Mouse (Mus musculus) frontal cortex, postnatal 10 days (tissue): ENCODE measurements at regions not wholly inside any gene's neighbourhood (a gene's known extent, or its start where the extent isn't known, plus 50 kb on each side); places are given as distances from the start of the nearest gene placed in this dataset.
A peak's percentile ranks its signal among the peaks of the same experiment; 100 is the strongest.

Experiments used
- DNase-seq, 2 experiments: peaks; one replicate each; pipeline ENCODE4 v3.0.0; 2022; ENCODE audit warnings: low spot score in 2 of 2, mixed read lengths in 1 of 2

DNA sequence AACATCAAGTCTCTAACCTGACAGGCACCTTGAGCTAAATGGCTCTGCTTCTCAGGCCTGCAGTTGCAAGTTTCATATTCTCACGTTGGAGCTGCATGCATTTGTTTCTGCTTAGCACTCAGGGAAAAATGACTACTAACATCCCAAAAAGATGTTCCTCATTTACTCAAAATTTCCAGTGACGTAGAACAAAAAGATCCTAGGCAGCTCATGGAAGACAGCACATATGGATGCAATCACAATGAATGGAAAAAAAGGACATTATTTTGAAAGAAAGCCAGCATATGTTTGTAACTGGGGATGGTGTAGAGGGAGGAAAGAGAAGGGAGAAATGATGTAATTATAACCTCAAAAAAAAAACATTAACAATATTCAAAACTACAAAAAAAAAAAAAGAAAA lies 751.2 kb upstream of the Fbxo33 start:
- no peak for DNase-seq

DNA sequence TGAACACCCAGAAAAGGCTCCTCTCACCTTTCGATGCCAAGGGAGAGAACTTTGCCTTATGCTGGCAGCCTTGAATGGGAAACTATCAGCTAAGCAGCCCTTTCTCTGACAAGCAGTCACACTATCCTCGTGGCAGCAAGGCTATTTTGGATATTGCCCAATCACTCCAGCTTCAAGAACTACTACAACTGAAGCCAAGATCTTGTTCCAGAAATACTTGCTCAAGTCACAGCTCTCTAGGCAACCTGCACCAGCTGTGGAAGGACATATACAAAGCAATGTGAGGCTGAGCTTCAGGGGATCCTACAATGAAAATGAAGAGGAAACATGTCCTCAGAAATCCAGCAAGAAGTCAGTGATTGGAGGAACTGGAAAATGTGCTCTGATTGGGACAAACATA lies 750.4 kb upstream of the Fbxo33 start:
- DNase-seq = no peak

DNA sequence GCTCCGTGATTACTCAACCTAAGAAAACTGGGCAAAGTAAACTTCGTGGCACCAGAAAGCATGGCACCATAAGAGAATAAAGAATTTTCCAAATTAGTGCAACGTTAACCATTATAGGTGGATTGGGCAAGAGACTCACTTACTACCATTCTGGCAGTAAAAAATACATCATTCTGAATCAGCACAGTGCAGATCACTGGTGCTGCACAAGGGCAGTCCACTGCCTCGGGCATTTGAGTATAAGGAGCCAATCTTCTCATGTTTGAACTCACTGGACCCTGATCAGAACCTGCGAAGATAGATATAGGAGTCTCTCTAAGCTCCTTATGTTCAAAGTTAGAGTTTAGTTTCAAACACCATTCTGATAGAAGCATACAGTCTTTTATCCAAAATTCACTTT lies 747.7 kb upstream of the Fbxo33 start:
- no peak for DNase-seq

DNA sequence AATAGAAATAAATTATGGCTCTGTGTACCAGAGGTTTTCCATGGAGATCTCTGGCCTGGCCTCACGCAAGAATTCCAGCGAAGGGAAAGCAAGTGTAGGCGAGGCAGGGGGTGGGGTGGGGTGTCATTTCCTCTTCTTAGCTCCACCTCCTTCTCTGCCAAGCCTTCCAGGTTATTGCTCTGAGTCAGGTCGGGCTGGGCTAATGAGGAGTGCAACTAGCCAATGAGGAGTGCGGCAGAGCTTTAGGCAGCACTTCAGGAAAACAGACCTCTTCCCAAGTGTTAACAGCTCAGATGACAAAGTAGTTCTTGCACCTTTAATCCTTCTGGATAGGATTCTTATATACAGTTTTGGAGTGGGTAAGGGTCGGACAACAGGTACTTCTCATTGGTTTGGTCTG lies 741.6 kb upstream of the Fbxo33 start:
- no peak for DNase-seq

DNA sequence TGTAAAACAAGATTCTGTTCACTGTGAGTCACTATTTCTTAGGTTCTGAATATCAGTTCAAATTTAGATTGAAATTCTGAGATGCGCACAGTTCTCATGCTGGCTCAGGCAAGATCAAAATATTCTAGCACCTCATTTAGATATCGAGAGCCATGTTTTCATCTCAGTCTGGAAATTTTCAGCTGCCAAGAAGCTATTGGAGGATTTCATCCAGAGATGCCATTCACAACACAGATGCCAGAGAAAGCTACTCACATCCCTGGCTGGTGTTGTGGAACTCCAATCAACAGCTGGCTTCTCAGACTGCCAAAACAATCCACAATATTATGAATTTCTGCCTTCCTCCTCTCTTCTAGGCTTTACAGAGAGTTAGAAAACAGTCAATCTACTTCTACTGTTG lies 712.9 kb upstream of the Fbxo33 start:
- DNase-seq = peak; percentile 12

DNA sequence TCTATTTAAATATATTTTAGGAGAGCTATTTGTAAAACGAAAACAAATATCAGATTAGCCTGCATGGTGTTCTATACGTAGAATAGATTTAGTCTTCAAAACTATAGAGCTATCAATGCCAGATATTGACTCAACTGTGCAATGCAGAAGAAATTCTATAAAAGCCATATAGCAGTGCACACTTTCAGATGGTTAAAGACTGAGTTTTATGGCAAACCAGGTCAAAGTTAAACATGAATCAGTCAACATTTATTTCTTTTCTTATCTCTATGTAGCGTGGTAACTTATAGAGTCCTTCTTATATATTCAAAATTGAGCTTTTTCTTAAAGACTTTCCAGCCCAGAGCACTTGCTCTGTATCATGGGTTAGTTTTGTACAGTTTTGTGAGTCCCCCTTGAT lies 705.5 kb upstream of the Fbxo33 start:
- DNase-seq = no peak

DNA sequence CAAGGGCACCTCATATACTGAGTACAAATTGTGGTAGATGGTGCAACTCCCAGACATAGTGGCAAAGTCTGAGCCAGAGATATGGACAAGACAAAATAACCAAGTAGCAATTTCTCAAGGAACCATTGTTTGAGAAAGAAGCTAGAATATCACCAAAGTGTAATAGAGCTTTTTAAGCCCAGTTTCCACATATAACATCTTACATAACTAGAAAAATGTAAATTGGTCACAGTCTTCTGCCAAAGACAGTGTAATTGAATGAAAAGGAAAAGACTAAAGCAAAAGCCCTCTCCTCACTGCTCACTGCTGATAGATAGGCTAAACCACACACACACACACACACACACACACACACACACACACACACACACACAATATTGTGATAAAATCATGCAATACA lies 679.4 kb upstream of the Fbxo33 start:
- DNase-seq = no peak

DNA sequence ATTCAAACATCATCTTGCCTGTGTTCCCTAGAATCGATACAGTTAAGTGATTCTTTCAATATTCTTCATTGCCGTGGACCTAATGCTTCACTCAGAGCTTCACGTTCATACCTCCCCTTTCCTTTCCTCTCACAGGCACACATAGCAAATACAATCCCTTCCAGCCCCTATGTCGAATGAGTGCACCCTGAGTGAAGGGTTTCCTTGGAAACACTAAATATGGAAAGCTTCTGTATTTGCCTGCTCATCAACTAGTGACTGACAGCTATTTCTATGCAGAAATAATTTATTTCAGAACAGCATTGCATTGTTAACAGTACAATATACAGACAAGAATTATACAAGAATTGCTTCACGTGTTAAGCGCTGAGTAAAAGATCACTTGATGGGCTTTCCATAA lies 671.4 kb upstream of the Fbxo33 start:
- no peak for DNase-seq
